Mouse (Mus musculus) layer of hippocampus, postnatal 36 days (tissue): ENCODE results near the gene D3Ertd751e. TPM values are rescaled to one million over a fixed set of nuclear protein-coding genes. Genes with fewer than 3 reads are reported as not detected.

Experiments
- DNase-seq, 2 experiments: peaks; one replicate each; pipeline ENCODE4 v3.0.0; 2022
- total RNA-seq, 2 experiments: library from RNA; stranded (reverse); gene quantifications; 2 replicates each; pipeline ENCODE4 v1.2.3; 2021

The D3Ertd751e gene
- total RNA-seq = 10 to 100 TPM in 1 of 2 experiments, 1 to 10 TPM in 1; 8.3 to 12.1 TPM

DNA sequence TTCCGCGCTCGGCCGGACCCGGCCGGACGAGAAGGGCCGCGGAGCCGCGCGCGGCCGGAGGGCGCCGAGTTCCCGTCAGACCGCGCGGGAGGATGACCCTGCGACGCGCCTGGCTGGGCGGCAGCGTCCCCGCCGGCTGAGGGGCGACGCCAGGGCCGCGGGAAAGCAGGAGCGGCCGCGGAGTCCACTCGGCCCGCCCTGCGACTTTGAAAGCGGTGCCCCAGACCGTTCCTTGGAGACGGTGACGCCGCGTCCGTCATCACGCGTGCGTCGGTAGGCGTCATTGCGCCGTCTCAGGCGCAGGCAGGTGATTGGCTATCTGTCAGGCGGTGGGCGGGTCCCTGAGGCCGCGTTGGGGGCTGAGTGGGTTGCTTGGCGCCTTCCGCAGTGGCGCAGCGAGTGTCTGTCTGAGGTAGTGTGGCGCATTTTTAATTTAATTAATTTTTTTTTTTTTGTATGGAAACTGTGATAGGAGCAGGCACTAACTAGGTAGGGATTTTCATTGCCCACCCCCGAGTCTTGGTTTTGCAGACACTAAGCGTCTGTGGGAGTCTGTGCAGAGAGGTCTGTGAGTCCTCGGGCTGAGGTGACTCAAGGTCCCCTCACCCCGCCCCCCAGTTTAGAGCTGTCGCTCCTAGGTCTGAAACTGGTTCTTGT lies at the start of gene D3Ertd751e, which contains the start of gene Sclt1:
Gene D3Ertd751e, plus strand, starts transcription at position 334 of the 657 bp plus-strand sequence.
Gene Sclt1, minus strand, starts transcription at position 237 of the 657 bp plus-strand sequence.
- DNase-seq = peak; percentile 98

DNA sequence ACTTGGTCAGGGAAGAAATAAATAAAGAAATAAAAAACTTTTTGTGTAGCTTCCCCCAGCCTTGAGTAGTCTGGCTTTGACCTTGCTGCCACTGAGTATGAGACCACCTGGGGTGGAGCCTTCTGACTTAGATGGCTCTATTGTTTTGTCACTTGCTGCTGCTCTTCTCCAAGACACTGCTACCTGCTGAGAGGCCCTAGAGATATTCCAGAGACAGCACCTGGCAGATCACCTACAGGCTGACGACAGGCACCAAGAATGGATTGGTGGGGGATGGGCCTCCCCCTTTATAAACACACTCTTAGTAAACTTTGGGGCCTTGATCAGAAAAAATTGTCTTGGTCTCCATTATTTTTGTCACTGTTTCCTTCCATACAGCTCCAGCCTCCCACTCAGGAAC lies 46.7 kb upstream of the D3Ertd751e start:
- DNase-seq = no peak

DNA sequence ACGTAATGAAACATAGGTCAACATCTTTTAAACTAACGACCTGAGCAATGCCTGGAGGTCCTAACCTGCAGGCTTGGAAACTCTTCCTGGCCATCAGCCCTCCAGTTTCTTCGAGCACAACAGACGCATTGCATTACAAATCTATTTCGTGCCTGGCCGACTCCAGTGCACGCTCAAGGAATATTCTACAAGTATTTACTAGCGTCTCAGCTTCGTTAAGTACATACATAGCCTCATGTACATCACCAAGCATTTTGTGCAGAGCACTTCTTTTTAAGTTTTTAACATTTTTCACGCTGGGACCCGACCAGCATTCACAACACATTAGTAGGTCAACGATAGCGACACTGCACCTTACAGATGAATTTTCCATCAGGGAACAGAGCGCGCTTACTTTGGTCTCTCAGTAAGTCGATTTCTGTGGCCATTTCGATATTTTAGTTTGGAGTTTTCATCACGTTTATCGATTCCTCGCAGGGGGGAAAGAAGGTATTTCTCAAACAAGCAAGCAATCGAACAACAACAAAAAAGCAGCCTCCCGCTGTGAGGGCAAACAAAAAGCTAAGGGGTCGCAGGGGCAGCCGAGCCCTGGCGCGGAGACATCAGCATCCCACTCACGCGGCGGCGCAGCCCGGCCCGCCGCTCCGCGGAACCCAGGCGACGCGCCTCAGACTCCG lies 672 bp upstream of the D3Ertd751e start:
- DNase-seq = no peak

DNA sequence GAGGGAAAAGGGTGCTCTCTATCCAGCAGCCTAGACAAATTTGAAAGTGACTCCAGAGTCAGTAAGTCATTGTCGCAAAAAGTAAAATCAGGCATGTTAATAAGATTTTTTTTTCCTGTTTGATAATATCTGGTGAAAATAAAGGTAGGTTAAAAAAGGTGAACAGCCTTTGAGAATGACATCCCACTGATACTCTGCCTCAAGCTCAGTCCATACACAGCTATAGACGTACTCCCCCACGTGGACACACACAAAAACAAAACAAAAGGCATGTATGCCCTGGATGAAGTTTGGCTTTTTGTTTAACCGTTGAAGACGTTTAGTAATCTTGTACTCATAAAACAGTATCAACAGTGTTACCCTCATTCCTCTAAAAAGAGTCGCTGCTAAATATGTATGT lies 1.0 kb downstream of the D3Ertd751e start:
- no peak for DNase-seq

DNA sequence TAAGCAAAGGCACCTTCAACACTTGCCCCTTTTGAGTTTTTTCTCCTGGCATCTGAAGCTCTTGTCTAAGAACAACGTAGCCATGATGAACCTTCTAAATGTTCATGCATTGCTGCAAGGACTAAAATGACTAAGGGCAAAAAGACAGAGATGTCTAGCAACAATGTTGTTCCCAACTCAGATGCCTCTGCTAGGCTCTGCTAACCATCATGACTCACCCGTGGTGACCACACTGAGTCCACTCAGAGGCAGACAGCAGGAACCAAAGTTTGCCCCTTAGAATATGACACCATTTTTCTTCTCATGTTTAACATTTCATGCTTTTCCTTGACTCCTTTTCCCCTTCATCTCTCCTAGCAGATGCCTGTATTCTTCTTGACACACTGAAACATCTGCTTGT lies 12.1 kb downstream of the D3Ertd751e start:
- no peak for DNase-seq

DNA sequence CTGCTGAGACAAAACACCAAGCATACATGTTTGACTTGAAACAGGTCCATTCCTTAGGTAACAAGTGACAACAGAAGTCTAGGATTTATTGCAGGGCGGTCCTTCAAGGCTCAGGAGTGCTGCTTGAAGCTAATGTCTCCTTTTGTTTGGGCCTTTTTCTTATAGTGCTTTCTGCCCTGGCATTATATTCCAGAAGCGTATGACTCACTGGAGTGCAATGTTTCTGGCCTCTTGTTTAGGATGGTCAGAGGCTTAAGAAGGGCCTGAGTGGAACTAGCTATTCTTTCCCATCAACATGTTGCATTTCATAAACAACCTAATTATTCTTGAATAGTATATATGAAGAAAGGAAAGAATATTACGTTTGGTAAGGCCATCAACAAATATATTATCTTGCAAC lies 19.7 kb downstream of the D3Ertd751e start:
- no peak for DNase-seq

DNA sequence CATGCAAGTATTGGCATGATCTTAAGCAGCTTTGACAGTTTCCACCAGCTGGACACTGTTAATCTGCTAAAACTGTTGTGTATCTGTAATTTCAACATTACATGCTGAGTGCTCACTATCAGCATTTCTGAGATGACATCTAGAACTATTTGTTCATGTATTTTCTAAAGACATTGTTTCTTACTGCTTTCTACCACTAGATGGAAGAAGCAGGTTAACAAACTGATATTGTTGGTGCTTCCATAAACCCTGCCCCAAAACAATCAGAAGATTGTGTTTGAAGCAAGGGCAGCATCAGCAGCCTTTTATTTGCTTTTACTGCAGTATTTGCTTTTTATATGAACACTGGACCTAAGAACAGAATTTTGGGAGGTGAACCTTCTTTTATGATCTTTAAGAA lies 70.0 kb downstream of the D3Ertd751e start:
- no peak for DNase-seq

Other genes with a start within 250 kb of the D3Ertd751e start
- 10 to 100 TPM; 26.5 to 29.1 TPM for gene Jade1, start 186.9 kb upstream of the D3Ertd751e start, total RNA-seq
- 10 to 100 TPM; 17.8 to 19.4 TPM for gene Sclt1, start 97 bp upstream of the D3Ertd751e start, total RNA-seq